Mouse (Mus musculus) lung, postnatal 14 days (tissue): ENCODE results near the gene Lrmda.

ENCODE experiments used
- DNase-seq: peaks from one replicate; pipeline ENCODE4 v3.0.0; 2021

Gene Lrmda

DNA sequence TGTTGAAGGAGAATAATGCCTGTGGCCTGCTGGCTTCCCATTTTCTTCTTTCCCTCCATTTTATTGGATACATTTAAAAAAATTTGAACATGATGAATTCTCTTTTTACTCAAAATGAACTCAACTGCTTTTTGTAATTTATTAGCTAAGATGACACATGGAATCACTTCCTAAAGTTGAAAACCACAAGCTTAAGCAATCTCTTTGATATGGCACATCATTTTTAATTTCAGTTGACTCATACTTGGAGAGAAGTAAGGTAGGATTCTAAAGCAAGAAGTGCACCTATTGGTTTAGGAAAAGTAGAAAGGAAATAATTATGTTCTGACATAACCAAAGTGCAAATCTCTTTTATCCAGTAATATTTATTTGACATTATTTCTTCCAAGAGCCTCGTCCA lies 992.5 kb downstream of the Lrmda start:
- DNase-seq: no peak

DNA sequence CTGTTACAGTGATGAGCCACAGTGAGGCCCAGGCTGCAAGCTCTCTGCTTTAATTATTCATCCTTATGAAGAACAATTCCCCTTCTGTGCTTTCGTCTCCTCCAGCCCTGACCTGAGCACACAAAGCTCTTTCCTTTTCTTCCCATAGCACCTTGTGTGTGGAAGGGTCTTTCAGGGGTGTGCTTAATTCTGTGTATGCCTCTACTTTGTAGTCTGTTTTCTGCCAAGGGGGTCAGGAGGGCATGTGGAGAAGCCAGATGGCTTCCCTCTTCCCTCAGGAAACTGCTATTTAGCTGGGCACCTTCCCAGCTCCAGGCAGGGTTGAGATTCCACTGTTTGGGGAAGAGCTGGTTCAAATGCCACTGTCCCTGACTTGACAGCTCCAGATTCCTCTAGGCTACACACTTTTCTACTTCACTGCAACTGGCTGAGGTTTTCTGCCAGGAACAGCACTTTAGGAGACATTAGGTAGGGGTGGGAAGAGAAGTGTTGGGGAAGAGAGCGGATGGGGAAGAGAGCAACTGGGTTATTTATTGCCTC lies 995.3 kb downstream of the Lrmda start:
- DNase-seq: peak; percentile 34

GRCm38 (mm10) chr14:23015321-23016067 lies 996.0 kb downstream of the Lrmda start:
- DNase-seq: no peak

- no peak for DNase-seq
Observed at GRCm38 (mm10) chr14:23016068-23016611, 996.6 kb downstream of the Lrmda start.

DNA sequence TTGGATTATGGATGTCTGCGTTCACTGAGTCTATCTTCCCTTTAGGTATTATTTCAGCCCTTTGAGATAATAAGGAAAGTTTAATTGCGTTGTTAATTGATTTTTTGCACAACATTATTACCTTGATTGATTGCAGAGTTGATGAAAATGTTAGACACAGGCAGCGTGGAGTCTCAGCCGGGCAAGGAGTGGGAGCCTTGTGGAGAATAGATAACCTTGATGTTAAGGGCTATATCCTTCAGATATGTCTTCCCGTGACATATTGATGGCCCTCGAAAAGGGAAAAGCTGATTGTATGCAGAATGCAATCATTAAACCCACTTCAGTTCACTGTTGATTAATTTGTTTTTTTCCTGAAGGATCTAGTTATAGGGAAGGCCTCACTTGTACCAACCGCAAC lies 1021.5 kb downstream of the Lrmda start:
- no peak for DNase-seq

DNA sequence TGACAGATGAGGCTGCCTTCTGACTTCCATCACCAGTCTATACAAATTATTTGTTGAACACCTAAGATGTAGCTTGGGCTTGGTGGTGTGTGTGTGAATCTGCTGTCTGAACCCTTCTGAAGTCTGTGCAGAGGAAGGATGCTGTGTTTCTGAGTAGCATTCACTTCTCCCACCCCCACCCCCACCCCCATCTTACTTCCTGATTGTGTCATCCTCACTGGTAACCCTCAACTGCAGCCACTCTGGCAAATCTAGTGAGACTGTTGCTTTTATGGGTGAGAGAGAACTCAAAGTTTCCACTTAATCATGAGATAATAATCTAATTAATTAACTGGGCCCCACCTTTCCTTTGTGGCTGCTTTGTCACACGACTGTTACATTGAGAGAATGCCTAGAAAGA lies 1025.8 kb downstream of the Lrmda start:
- DNase-seq: no peak

DNA sequence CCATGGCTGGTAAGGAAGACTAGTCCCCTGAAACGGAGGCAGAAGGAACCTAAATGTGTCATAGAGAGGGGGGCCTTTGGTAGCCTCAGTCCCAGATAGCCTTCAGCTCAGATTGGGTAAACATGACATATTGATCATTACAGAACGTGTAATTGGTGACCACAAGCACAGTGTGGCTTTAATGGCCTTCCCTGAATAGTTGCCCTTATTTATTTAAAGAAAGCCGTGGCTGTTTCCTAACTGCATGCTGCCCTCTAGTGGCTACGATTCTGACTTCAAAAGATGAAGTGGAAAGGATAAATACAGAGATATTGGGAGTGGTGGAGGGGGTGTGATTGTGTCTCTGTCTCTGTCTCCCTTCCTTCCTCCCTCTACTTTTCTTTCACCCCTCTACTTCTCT lies 1026.8 kb downstream of the Lrmda start:
- DNase-seq: peak; percentile 86

DNA sequence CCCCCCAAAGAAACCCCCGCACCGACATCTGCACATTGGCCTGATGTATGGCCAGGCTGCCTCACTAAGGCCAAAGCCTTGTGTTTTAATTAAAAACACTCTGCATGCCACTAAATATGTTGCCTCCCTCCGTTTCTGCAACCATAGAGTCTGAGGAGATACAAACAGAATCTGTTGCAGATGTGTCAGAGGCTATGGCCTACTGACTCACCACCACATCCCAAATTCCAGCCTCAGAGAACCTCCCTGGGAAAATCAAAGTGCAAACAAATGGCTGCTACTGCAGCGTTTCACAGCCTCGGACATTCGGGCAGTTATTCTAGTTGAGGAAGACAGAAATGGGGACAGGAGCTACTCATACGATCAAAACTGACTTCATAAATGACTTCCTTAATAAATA lies 1031.9 kb downstream of the Lrmda start:
- no peak for DNase-seq

- DNase-seq: no peak
Observed at GRCm38 (mm10) chr14:23052833-23053592, 1033.5 kb downstream of the Lrmda start.

DNA sequence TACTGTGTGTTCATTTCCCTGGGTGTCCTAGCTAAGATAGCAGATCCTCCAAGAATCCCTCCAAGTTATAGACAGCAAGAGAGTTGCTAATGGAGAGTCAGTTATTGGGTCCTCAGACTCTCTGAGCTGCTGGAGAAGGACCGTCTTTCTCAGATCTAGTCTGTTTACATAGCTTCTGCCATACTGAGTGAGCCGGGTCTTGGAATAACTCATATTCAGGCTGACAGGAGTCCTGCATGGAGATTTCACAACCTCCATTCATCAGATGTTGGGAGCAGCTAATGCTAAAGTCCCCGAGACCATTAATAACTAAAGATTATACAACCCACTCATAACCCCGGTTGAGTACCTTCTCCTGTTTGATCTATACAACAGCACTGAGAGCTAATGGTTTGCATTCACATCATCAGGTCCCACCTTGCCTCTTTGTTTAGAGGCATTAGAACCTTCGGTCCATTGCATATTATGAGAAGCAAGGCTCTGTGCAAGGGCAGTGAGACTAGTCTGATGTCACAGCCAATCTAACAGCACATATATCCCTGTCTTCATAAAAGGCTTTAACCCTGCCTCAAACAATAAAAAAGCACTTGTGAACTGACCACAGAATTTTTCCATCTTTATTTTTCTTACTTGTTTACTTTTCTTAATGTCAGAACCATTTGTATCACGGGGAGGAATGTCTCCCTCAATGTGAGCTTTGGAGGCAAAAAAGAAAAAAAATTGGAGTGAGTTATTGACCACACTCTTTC lies 1037.9 kb downstream of the Lrmda start:
- no peak for DNase-seq

GRCm38 (mm10) chr14:23057987-23058386 lies 1038.5 kb downstream of the Lrmda start:
- DNase-seq: no peak

- no peak for DNase-seq
Observed at GRCm38 (mm10) chr14:23078719-23079118, 1059.2 kb downstream of the Lrmda start.

DNA sequence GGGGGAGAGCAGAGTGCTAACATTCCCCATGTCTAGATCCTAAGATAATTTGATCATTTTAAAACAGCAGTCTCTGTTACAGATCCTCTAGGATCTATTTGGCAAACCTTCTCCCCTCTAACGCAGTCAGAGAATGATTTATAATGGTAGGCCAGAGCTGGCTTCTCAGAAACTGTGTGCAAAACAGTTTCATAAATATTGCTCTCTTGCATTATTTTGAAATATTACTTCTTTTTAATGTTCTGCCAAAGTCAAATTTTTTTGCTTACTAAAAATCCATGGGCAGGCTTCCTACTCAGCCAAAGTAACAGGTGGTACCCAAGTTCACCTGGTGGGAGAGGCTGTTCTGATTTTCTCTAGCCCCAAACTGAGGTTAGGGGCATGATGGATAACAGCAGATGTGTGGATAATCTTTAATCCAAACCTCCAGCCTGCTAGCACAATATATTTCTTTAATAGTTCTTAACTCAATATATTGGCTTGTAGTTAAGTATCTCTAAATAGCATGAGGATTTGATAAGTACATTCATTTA lies 1064.8 kb downstream of the Lrmda start:
- no peak for DNase-seq

DNA sequence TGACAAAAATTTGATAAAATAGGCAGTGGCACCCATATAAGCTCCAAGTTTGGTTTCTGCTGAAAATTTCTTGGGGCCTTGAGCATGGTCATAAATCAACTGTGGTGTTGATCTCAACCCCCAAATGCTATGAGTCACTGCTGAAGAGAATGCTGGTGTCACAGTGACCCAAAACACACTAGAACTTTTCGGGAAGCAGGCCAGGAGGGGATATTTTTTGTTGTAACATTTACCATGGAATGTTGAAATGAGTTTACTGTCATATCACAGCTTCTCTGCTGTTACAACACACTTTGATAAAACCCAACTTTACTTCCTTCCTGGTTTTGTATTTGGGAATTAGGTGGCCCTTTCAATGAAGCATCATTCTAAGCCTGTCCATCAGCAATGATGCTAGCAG lies 1065.3 kb downstream of the Lrmda start:
- DNase-seq: peak; percentile 44

DNA sequence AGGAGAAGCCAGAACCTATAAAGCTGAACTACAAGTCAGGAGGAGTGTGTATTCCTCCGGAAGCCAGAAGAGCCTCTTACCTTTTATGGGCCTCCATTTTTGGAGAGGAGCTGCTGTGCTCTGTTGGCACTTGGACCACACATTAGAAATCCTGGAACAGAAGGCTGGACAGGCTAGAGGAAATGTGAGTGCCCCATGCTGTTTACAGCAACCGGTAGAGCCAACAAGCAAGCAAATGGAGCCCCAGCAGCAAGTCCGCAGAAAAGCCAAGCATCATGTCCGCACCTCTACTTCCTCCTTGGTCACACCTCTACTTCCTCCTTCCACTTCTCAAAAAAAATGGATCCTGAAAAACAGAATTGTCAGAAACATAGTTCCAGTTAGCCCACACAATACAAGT lies 1073.8 kb downstream of the Lrmda start:
- DNase-seq: no peak

DNA sequence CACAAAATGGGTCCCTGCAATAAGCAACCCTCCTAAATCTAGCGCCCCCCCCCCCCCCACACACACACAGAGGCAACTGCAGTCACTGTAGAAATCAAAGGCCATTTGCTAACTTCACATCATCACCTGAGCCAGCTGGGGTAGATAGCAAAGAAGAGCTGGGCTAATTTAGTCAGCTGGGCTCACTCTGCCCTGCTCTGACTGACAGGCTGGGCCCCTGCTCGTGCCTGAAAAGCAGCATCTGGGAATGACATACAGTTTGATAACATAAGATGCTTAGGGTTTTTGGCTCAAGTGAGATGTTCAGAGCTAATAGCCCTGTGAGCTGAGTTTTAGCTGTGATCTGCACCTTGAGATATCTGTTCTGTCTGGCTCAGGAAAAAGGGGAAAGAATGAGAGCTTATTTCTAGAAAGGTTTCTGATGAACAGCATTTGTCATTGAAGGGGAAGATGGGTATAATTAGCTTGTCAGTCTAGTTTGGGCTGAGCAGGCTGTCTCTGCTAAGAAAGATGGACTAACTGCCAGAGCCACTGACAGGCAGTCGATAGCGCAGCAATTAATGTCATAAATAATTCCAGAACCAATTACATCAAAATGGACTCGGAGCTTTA lies 1075.1 kb downstream of the Lrmda start:
- no peak for DNase-seq

- no peak for DNase-seq
Observed at GRCm38 (mm10) chr14:23095158-23096016, 1075.9 kb downstream of the Lrmda start.

GRCm38 (mm10) chr14:23096017-23096336 lies 1076.5 kb downstream of the Lrmda start:
- no peak for DNase-seq

GRCm38 (mm10) chr14:23096405-23096804 lies 1076.9 kb downstream of the Lrmda start:
- no peak for DNase-seq
